Mouse (Mus musculus): ENCODE measurements around the gene Pnrc2.
A peak's percentile ranks its signal among the peaks of the same experiment; 100 is the strongest.

DNA sequence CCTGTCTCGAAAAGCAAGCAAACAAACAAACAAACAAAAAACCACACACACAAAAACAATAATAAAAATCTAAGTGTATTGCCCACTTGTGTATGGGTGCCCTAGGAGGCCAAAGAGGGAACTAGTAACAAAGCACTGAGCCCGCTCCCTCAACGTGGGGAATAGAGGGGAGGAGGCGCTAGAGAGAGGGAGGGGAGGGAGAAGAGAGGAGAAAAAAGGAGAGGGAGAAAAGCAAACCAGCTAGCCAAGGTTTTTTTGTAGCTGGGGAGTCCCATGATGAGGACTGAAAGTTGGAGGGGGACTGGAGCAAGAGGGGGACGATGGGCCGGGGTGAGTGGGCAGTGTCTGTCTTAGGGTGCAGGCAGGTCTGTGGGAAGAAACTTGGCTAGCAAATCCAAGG is 18.6 kb downstream of the Pnrc2 start:
- peak; percentile 13; the same call in 1 of the 2 replicates for TF ChIP-seq CTCF (IDR thresholded peaks at IDR 0.05; ENCODE audit: low read depth)
- no peak for TF ChIP-seq EP300 (IDR thresholded peaks at IDR 0.05; ENCODE audit: low read depth)
